Mouse (Mus musculus) leukemia stem cell, adult 10-12 weeks (primary cell): ENCODE results near the gene Efr3b. TPM values are rescaled to one million over a fixed set of nuclear protein-coding genes. Genes with fewer than 3 reads are reported as not detected.

Experiments used
- polyA plus RNA-seq: library from polyadenylated mRNA; stranded (reverse); fragments of >175 nt; gene quantifications from 2 replicates; pipeline ENCODE4 v1.2.3, GENCODE M21; 2012; ENCODE audit warnings: low replicate concordance

Efr3b gene
- polyA plus RNA-seq = 0.07 TPM in 1 of 2 replicates, not detected in the other

GRCm38 (mm10) chr12:4038061-4039041 is at the start of gene Efr3b:
Gene Efr3b, minus strand, starts transcription at chr12:4038915.

DNA sequence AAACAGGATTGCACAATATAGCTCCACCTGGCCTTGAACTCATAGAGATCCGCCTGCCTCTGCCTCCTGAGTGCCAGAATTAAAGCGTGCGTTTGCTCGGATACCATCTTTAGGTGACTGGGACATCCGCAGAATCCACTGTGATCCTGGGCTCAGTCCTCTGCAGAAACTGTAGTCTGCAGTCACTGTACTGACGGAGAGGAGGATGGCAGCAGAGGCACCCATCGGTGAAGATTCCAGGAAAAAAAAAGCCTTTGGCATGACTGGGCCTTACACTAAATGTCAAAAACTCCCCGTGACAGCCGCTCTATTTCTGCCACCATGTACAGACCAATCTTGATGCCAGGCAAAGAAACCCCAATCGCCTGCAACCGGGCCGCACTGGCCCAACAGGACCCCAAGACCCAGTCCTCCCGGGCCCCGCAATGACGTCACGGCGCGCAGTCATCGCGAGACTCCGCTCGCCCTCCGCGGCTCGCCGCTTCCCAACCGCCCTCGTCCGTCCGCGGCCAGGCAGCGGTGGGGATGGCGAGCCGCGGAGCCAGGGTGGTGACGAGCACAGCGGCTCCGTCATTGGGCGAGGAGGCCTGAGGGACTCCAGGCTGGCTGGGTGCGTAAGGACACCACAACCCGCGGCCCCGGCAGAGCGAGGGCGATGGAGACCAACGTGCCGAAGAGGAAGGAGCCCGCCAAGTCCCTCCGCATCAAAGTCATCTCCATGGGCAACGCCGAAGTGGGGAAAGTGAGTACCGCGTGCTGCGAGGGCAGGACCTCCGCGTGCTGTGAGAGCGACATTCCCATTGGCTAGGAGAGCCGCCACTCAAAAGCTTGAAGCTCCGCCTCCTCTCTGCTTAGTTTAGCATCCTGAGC is 43.7 kb upstream of the Efr3b start, which contains the start of gene Dnajc27:
TSS of gene Dnajc27 (plus strand) at position 452 of the 870 bp plus-strand sequence.

DNA sequence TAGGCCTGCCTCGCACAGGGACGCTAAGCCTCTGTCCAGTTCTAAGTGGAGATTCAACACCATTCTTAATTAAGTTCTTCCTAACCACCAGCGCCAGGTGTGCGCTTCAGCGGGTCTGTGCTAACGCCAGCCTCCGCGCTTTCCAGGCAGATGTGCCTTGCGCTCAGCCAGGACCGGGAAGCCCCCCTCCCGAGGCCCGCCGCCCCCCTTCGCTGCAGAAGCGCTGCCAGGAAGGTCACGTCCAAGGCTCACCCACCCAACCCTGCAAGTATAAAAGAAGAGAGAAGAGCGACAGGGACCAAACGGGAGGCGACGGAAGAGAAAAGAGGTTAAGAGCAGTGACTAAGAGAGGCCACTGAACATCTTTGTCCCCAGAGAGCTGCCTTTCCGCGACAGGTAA is 84.1 kb downstream of the Efr3b start, which contains the start of gene Pomc:
TSS of gene Pomc (plus strand) at position 301 of the 400 bp plus-strand sequence.

Other genes with a start within 250 kb of the Efr3b start
- 9.6 and 31.6 TPM in 2 replicates for gene Dnmt3a, start 232.9 kb downstream of the Efr3b start, polyA plus RNA-seq
- gene Pomc, start 84.0 kb downstream of the Efr3b start, polyA plus RNA-seq = 0.17 TPM in 1 of 2 replicates, not detected in the other
- gene Dnajc27, start 43.7 kb upstream of the Efr3b start, polyA plus RNA-seq = 9.0 and 10.2 TPM in 2 replicates
- gene Adcy3, start 94.2 kb upstream of the Efr3b start, polyA plus RNA-seq = 2.4 and 3.7 TPM in 2 replicates
- 0.93 and 1.5 TPM in 2 replicates for gene Ptrhd1, start 195.1 kb upstream of the Efr3b start, polyA plus RNA-seq
- gene Cenpo, start 195.4 kb upstream of the Efr3b start, polyA plus RNA-seq = 2.3 and 5.3 TPM in 2 replicates